Mouse (Mus musculus) frontal cortex, postnatal 36 days (tissue): ENCODE results near the gene Tmem128.

ENCODE experiments used
- DNase-seq, 2 experiments: peaks; one replicate each; pipeline ENCODE4 v3.0.0; 2022; ENCODE audit warnings: low spot score in 2 of 2

The Tmem128 gene

GRCm38 (mm10) chr5:38260107-38260682, at the start of gene Tmem128:
Gene Tmem128 (plus strand): TSS chr5:38260185.
- peak; percentile 73 to 81 for DNase-seq

- DNase-seq: no peak
Observed at GRCm38 (mm10) chr5:38211691-38212090, 48.3 kb upstream of the Tmem128 start.

GRCm38 (mm10) chr5:38213009-38213408, 47.0 kb upstream of the Tmem128 start:
- no peak for DNase-seq

- DNase-seq: no peak
Observed at GRCm38 (mm10) chr5:38219771-38220307, 40.1 kb upstream of the Tmem128 start.

- DNase-seq: peak; percentile 94 to 95
Observed at GRCm38 (mm10) chr5:38220328-38220912, 39.6 kb upstream of the Tmem128 start, which contains the start of the genes Zbtb49 and Lyar. Gene Zbtb49 (minus strand): TSS chr5:38220457. Gene Lyar (plus strand): TSS chr5:38220470.

GRCm38 (mm10) chr5:38235422-38235821, 24.6 kb upstream of the Tmem128 start:
- DNase-seq: peak; percentile 28 to 41

- DNase-seq: no peak
Observed at GRCm38 (mm10) chr5:38236627-38237026, 23.4 kb upstream of the Tmem128 start.

- DNase-seq: no peak
Observed at GRCm38 (mm10) chr5:38240727-38241472, 19.1 kb upstream of the Tmem128 start.

- no peak for DNase-seq
Observed at GRCm38 (mm10) chr5:38241473-38241834, 18.5 kb upstream of the Tmem128 start.

GRCm38 (mm10) chr5:38241966-38242365, 18.0 kb upstream of the Tmem128 start:
- no peak for DNase-seq

- DNase-seq: no peak
Observed at GRCm38 (mm10) chr5:38255195-38255594, 4.8 kb upstream of the Tmem128 start.

- DNase-seq: no peak
Observed at GRCm38 (mm10) chr5:38255644-38256043, 4.3 kb upstream of the Tmem128 start.

GRCm38 (mm10) chr5:38256551-38256950, 3.4 kb upstream of the Tmem128 start:
- no peak for DNase-seq

GRCm38 (mm10) chr5:38258034-38258772, 1.8 kb upstream of the Tmem128 start:
- DNase-seq: peak; percentile 26

GRCm38 (mm10) chr5:38258773-38259146, 1.2 kb upstream of the Tmem128 start:
- no peak for DNase-seq

- no peak for DNase-seq
Observed at GRCm38 (mm10) chr5:38259455-38260106, 404 bp upstream of the Tmem128 start.

GRCm38 (mm10) chr5:38270942-38271341, 11.0 kb downstream of the Tmem128 start:
- DNase-seq: no peak

- DNase-seq: no peak
Observed at GRCm38 (mm10) chr5:38273831-38274230, 13.8 kb downstream of the Tmem128 start.

- DNase-seq: no peak
Observed at GRCm38 (mm10) chr5:38275771-38276170, 15.8 kb downstream of the Tmem128 start, which contains the start of gene Otop1. Gene Otop1 (plus strand): TSS chr5:38275972.

- DNase-seq: no peak
Observed at GRCm38 (mm10) chr5:38276451-38276850, 16.5 kb downstream of the Tmem128 start.

GRCm38 (mm10) chr5:38277098-38277866, 17.3 kb downstream of the Tmem128 start:
- DNase-seq: no peak
